Mouse (Mus musculus): ENCODE results near the gene Kcnj9.

Kcnj9 gene

DNA sequence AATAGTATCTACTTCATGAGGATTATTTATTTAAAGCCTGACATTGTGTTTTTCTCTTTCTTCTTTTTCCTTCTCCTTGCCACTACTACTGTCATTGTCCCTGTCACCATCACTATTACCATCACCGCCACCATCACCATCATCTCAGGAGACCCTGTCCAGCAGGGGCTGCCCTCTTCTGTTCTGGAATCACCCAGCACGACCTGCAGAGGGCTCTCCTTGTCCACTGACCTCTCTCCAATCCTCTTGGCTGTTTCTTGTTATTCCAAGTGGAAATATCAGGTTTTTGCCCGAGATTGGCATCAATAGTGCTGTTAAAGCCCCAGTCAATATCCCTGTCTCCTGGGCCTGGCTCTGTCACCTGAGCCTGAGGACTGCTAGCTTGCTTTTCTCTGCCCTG is 4.4 kb upstream of the Kcnj9 start:
- DNase-seq (ENCODE audit: low spot score) = no peak

DNA sequence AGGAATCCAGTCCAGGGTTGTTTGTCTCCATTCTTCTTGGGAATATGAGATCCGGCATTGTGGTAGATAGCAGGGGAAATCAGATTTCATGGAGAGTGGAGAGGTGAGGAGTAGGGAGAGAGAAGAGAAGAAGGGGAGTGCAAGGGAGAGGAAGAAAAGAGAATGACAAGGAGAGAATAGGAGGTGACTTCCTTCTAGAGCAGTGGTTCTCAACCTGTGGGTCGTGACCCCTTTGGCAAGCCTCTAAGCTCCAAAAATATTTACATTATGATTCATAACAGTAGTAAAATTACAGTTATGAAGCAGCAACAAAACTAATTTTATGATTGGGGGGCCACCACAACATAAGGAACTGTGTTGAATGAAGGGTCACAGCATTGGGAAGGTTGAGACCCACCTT is 3.8 kb upstream of the Kcnj9 start:
- no peak for DNase-seq (ENCODE audit: low spot score)

DNA sequence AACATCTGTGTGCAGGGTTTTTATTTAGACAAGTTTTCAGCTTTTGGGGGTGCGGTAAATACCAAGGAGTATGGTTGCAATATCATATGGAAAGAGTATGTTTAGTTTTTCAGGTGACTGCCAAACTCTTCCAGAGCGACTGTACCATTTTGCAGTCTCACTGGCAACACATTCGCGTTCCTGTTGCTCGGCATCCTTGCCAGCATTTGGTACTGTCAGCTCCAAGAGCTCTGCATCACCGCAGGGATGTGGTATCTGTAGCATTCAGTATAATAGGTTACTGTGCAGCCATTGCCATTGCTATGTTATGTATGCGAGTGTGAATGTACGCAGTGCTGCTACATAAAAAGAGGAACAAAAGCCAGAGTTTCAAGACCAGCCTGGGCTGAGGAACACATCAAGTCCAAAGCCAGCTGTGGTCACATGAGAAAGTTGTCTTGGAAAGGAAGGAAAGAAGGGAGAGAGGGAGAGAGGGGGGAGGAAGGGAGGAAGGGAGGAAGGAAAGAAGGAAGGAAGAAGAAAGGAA is 2.4 kb upstream of the Kcnj9 start:
- no peak for DNase-seq (ENCODE audit: low spot score)

DNA sequence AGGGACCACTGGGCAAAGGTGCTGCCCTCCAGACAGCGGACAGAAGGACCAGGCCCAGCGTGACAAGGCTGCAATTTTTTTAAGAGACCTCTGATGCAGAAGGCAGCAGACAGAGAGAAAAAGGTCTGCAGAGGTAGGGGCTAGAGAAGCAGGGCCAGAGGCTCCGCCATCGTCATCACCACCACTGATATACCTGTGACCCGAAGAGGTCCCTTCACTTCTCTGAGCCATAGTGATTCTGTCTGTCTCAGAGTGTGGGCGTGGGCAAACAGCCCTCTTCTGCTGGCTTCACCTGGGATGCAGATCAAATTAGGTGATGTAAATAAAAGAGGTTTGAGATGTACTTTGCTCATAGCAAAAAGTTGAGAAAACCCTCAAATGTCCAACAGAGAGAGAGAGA is 498 bp upstream of the Kcnj9 start:
- DNase-seq (ENCODE audit: low spot score) = no peak

DNA sequence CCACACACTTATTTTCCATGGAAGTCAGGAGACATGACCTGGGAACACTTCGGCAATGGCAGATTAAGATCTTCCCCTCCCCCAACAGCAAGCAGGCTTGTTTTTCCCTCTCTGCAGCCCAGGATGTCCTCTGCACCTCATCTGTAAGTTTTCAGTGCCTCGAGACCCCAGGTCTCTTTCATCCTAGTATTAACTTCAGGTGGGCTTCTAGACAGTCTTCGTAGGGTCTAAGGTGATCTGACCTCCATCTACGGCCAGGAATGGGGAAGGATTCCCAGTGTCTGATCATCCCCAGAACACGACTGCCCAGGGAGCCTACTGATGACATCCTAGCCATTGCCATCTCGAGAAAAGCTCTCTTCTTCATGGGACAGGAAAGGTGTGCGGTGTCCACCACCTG is 657 bp downstream of the Kcnj9 start:
- no peak for DNase-seq (ENCODE audit: low spot score)

DNA sequence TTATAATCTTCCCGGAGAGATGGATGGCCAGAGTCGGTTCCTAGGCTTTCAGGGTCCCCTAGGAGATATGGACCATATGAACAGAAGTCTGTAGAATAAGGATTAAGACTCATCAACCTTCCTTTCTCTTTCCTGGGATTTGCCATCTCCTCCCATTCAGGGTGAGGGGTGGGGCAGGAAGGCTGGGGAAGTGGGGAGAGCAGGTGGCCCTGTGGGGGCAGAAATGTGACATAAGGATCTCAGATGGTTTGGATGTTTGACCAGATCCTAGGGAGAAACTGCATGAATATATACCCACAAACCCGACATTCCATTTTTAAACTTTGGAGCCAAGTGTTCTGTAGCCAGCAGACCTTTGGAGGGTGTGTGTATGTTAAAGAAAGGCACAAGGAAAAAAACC is 1.1 kb downstream of the Kcnj9 start:
- no peak for DNase-seq (ENCODE audit: low spot score)

DNA sequence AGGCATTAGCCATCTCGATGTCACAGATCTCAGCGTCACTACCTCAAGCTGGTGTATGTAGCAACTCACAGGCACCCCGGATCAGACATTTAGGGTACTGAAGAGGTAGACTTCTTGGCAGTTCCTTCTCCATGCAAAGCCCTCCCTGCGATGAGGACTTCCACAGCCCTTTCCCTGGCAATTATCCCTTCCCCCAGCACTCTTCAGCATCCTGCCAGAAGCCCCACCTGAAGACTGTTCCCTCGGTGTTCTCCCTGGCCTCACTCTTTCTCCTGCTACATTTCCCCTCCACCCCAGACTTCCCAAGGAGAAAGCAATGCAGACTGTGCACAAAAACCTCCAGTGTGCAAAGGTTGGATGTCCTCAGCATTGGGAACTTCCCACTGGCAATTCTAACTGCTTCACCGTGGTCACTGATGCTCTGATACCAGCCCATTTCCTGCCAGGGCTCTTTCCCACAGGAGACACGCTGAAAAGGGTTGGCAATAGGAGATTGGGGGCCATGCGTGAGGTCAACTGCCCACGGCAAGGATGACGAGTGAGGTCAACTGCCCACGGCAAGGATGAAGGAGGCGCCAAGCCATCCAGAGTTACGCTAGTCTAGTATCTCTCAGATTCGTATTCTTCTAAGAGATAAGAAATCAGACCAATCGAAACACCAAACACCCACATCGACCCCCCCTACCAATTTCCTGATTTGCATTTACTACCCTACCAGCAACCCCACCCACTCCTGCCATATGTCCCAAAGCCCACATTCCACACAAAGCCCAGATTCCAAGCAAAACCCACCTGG is 1.7 kb downstream of the Kcnj9 start:
- DNase-seq (ENCODE audit: low spot score) = no peak

DNA sequence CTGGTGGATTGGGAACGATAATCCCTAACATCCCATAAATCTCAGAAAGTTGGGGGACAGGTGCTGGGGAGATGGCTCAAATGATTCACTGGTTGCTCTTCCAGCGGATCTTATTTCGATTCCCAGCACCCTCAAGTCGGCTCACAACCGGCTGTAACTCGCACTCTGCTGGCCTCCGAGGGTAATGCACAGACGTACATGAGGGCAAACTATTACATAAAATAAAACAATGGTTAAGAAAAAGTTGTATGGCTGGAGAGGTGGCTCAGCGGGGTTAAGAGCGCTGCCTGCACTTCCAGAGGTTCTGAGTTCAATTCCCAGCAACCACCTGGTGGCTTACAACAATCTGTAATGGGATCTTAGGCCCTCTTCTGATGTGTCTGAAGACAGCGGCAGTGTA is 2.4 kb downstream of the Kcnj9 start:
- DNase-seq (ENCODE audit: low spot score) = no peak

DNA sequence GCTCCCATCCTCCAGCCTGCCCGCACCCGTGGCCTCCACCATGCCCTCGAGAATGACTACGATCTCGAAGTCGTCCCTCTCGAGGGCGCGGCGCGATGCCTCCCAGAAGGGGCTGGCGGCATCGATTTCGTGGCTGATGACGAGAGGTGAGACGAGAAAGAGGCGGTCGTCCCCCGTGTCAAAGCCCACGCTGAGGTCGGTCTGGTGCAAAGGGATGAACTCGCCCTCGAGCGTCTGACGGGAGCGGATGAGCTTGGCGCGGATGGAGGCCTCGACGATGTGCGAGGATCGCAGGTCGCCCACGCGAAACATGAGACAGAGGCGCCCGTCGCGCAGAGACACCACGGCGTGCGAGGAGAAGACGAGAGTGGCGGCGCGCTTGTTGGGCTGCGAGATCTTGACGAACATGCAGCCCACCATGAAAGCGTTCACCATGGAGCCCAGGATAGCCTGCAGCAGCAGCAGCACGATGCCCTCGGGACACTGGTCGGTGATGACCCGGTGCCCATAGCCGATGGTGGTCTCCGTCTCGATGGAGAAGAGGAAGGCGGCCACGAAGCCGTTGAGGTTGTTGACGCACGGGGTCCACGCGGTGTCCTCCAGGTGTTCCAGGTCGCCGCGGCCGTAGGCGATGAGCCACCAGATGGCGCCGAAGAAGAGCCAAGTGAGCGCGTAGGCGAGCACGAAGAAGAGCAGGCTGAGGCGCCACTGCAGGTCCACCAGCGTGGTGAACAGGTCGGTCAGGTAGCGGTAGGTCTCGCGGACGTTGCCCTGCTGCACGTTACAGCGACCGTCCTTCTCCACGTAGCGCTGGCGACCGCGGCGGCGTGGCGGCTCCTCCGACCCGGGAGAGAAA is 3.2 kb downstream of the Kcnj9 start:
- no peak for DNase-seq (ENCODE audit: low spot score)

DNA sequence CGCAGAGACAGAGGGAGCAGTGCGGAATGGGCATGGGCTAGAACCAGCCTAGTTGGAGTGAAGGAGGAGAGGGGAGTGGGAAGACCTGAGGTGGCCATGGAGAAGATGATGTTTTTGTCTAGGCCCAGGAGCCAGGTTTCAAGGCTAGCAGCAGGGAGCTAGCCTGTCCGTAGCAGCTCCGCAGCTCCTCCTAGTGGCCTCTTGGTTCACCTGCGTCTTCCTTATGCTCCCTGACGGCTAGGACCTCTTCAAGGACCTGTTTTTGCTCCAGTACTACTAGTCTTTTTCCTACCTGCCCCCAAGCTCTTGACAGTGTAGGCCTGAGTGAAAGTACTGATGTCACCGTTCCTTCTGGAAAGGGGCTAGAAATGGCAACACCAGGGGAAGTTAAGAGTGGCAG is 4.4 kb downstream of the Kcnj9 start:
- no peak for DNase-seq (ENCODE audit: low spot score)

DNA sequence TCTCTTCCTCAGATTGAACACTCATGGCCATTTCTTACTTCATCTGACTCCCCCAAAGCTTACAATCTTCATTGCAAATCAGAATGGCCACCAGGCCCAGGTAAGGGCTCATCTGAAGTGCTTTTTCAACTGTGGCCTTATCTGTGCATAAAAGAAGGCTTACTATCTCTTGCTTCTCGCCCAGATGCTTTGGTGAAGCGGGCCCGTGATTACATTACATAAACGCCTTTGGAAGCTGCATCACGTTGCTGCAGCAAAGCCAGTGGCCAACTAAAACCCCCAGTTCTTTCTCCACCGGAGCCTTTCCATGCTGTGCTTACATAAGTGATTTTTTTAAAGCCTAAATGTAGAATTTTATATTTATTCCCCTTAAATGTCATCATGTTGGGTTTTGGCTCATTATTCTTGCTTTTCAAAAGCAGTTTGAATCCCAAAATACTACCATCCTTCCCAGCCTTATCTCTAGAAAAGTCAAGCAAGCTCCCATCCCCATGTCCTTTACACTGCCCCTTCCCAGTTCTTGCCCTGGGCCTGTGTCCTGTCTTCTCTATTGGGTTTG is 5.2 kb downstream of the Kcnj9 start:
- no peak for DNase-seq (ENCODE audit: low spot score)

DNA sequence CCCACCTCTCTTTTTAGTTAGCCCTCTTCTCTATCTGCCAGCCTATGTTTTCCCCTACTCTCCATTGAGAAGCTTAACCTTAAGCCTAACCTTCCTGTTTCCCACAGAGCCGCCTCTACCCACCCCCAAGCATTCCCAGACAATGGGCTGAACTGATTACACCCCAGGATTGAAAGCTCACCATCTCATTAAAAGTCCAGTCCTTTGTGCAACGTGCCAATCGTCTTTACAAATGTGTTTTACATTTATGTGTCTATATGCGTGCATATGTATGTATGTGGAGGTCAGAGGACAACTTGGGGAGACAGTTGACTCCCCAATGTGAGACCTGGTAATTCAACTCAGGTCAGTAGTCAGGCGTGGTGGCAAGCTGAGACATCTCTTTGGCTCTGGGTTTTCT is 5.8 kb downstream of the Kcnj9 start:
- no peak for DNase-seq (ENCODE audit: low spot score)

DNA sequence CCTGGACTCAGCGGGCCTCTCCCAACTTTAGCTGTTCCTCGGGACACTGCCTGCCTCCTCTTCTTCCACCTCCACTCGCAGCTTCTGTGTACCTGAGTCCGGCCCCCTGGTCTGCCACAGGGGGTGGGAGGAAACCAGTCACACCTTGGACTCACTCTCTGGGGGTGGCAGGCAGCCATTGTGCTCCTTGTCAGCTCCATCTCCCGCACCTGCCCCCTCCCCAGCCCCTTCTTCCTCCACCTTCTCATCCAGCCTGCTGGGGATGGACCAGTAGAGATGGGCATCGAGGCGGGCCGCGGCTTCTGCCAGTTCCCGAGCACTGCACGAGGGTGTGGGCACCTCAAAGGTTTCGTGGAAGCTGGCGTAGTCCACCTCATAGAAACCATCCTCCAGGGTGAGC is 6.4 kb downstream of the Kcnj9 start:
- DNase-seq (ENCODE audit: low spot score) = no peak

DNA sequence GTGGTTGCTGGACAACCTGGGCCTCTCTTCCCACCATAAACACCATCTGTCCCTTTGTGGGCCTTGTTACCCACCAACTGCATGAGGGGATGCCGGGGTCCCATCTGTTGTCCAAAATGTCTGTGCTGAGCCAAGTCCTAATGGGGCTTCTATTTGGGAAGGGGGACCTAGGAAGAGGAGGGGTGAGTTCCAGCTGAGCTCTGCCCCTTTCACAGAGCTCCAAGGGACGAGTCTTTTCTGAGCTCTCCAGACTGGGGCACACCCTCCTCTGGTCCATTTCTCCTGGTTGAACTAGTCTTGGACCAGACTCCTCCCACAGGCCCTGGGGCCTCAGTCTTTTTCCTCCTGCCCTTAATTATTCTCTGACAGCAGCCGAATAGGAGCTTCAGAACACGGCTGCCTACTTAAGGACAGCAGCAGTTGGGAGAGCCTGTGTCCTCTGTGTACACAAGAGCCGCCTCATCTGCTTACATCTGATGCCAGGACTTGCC is 9.2 kb downstream of the Kcnj9 start:
- no peak for DNase-seq (ENCODE audit: low spot score)

DNA sequence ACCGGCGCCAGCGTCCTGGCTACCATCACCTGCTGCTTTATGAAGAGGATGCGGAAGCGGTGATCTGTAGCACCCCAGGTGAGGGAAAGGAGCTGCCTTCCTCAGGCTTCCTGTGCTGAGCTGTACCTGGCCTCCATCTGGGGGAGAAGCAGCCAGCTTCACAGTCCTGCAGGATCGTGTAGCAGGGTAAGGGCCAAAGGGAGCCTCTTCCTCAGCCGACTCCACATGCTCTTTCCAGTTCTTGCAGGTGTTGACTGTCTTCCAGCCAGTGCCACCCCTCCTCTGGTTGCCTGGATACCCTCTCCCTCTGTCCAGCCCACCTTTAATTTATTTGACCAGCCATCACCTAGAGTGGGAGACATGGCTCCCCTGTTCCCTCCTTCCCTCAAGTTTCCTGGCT is 9.8 kb downstream of the Kcnj9 start:
- DNase-seq (ENCODE audit: low spot score) = no peak

DNA sequence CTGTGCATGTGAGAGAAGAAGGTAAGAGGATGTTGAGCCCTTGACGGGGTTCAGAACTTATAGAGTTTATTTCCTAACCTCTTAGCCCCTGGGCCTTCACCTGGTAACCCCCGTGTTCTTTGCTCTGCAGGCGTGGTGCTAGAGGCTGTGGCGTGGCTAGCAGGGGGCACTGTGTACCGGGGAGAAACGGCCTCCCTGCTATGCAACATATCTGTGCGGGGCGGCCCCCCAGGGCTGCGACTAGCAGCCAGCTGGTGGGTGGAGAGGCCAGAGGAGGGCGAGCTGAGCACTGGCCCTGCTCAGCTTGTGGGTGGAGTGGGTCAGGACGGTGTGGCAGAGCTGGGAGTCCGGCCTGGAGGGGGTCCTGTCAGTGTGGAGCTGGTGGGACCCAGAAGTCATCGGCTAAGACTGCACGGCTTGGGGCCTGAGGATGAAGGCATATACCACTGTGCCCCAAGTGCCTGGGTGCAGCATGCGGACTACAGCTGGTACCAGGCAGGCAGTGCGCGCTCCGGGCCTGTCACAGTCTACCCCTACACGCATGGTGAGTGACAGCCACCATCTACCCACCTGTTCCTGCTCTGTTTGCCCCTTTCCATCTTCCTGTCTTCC is 10.6 kb downstream of the Kcnj9 start:
- DNase-seq (ENCODE audit: low spot score) = no peak

DNA sequence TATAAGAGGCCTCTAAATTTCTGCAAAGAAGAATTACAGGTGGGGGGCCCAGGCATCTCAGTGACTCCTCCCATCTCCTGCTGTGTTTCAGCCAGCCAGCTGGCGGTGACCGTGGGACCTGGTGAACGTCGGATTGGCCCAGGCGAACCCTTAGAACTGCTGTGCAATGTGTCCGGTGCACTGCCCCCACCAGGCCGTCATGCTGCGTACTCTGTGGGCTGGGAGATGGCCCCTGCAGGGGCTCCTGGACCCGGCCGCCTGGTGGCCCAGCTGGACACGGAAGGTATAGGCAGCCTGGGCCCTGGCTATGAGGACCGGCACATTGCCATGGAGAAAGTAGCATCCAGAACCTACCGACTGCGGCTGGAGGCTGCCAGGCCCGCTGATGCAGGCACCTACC is 11.2 kb downstream of the Kcnj9 start:
- DNase-seq (ENCODE audit: low spot score) = no peak

DNA sequence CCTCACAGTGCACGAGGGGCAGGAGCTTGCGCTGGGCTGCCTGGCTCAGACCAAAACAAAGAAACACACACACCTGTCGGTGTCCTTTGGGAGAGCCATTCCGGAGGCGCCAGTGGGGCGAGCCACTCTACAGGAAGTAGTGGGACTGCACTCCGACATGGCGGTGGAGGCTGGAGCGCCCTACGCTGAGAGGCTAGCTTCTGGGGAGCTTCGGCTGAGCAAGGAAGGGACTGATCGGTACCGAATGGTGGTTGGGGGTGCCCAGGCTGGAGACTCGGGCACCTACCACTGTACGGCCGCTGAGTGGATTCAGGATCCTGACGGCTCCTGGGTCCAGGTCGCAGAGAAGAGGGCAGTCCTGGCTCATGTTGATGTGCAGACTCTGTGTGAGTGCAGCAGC is 11.7 kb downstream of the Kcnj9 start:
- no peak for DNase-seq (ENCODE audit: low spot score)

DNA sequence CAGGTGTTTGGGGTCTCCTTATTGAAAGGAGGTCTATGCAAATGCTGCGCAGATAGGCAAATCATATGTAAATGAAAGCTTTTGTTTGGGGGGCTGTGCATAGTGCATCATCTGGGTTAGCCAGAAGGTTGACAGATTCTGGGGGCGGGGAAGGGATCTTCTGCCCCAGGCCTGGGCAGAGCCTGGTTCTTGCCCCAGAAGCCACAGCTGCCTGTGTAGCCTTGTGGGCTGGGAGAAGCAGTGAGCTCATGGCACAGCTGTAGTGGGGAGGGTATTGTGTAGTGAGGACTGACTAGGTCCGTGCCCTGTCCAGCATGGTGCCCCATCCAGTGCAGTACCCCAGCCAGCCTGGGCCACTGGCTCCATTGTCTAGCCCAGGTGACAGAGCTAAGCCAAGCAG is 14.2 kb downstream of the Kcnj9 start:
- DNase-seq (ENCODE audit: low spot score) = no peak

DNA sequence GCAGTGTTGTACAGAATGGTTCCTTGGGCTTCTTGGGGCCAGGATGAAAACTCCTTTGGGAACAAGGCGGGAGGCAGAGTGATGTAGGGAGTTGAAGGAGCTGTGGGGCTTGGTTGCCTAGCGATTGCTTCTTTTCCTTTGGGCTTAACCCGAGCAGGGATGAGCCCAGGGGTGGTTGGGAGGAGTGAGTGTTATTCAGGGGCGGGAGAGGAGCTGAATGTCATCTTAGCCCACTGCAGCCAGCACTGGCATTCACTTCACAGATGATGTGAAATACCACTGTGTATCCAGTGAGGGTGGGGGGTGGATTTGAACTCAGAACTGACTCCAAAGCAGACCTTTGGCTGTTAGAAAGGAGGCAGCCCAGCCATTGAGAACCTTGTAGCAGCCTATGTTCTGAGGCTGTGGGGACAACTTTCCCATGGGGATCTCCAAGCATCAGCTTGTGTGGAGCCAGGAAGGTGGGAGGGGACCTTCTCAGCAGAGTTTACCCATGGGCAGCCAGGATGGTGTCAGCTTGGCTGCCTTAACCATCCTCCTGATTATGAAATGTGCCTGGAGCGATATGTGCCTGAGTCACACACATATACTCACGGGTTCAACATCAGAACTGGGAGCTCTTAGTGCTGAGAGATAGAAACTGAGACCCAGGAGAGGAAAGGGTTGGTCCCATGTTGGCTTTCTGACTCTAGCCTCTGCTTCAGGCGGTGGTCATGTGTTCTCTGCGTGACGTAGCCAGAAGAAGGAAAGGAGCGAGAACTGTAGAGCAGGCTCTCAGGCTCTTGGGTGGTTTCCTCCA is 15.3 kb downstream of the Kcnj9 start:
- DNase-seq (ENCODE audit: low spot score) = no peak

DNA sequence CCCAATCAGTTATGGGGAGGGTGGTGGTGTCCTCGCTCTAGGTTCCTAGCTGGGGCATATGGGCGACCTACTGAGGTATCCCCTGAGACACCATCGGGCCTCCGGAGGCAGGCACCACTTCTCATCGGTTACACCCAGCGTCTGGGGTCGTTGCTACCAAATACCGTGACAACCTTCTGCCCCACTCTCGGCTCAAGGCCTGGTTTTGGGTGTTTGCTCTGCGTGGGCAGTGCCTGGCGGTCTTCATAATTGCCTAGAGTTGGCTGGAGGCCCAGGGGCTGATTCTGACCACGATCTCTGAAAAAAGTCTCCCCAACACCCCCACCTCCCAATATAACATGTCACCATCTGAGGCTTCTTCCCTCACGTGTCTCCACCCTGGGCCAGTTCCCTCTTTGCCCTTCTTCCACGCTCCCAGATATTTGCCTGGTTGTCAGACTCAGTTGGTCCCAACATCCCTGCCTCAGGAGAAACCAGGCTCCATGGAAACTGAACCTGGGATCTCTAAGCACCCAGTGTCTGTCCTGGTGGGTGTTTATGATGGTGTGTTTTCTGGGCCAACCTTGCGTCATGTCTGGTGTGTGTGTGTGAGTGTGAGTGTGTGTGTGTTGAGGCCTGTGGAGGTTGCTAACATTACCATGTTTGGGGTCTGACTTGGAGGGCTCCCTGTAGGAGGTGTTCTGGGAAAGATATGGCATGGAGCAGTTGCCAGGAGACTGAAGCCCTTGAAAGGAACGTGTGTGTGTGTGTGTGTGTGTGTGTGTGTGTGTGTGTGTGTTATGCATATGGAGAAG is 16.2 kb downstream of the Kcnj9 start:
- DNase-seq (ENCODE audit: low spot score) = no peak

Data from left cerebral cortex, adult 11 months (tissue).